Mouse (Mus musculus) gastrocnemius, postnatal 14 days (tissue): ENCODE data around the gene Spsb3. TPM values are rescaled to one million over a fixed set of nuclear protein-coding genes. Genes with fewer than 3 reads are reported as not detected.

Experiments used
- DNase-seq: peaks from one replicate; pipeline ENCODE4 v3.0.0; 2021; ENCODE audit warnings: mixed read lengths
- intact Hi-C: fragments of 180-260 bp; cut with DNase I; formaldehyde crosslinking; loops from one replicate; pipeline ENCODE4 v1.15.1; 2025; ENCODE audit warnings: low total_unique reads
- total RNA-seq, 2 experiments: library from RNA; stranded (reverse); gene quantifications; 2 replicates each; pipeline ENCODE4 v1.2.3; 2021

The Spsb3 gene
- total RNA-seq, 2 experiments from 2014 or later, result 24.4 to 29.2 TPM

- no peak for DNase-seq
- intact Hi-C loops, result no loop called here
Observed at GRCm38 (mm10) chr17:24894061-24894994, 7.9 kb downstream of the Spsb3 start.

DNA sequence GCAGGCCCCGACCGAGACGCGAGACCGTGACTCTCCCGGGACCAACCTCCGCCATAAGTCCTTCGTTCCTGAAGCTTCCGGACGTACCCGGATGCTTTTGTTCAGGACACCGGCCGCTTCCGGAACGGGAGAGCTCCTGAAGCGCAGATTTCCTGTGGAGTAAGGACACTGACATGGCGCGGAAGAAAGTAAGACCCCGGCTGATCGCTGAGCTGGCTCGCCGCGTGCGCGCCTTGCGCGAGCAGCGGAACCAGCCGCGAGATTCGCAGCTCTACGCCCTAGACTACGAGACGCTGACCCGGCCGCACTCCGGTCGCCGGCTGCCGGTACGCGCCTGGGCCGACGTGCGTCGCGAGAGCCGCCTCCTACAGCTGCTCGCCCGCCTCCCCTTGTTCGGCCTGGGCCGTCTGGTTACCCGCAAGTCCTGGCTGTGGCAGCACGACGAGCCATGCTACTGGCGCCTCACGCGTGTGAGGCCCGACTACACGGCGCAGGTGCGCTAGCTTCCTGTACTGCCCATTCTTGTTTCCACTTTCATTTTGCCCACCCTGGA, 8.6 kb downstream of the Spsb3 start, which contains the start of the genes Eme2 and Mrps34:
Eme2 (minus strand) TSS at position 93 of the 553 bp plus-strand sequence.
Mrps34 (plus strand) TSS at position 122 of the 553 bp plus-strand sequence.
- intact Hi-C loops, result no loop called here
- peak; percentile 83 for DNase-seq

DNA sequence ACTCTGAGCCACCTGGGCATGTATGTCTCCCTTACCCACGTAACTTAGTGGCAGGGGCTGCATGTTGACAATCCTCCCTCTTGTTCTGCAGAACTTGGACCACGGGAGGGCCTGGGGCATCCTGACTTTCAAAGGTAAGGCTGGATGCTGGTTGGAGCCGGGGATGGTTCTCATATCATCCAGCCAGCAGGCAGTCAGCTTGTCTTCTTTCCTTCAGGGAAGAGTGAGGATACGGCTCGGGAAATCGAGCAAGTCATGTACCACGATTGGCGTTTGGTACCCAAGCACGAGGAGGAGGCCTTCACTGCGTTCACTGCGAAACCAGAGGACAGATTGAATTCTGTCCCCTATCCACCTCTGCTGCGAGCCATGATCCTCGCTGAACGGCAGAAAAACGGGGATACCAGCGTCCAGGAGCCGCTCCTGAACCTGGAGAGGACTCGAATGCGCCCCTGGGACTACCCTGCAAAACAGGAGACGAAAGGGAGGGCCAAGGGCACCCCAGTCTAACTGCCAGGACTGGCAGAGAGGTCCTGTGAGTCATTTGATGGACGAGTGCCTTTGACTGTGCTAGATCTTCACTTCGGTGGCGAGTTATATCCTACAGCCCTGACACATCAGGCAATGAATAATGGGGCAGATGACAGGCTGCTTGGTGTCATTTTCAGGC, 9.3 kb downstream of the Spsb3 start:
- intact Hi-C loops, result no loop called here

GRCm38 (mm10) chr17:24896241-24896992, 10.0 kb downstream of the Spsb3 start, which contains the start of gene Nme3:
Gene Nme3, plus strand, starts transcription at chr17:24896500.
- intact Hi-C loops, result no loop called here
- DNase-seq, result peak; percentile 79

More for the DNA sequence above, 9.3 kb downstream of the Spsb3 start:
- peak; percentile 38 for DNase-seq

GRCm38 (mm10) chr17:24896993-24897269, 10.5 kb downstream of the Spsb3 start:
- intact Hi-C loops, result no loop called here
- DNase-seq, result no peak

DNA sequence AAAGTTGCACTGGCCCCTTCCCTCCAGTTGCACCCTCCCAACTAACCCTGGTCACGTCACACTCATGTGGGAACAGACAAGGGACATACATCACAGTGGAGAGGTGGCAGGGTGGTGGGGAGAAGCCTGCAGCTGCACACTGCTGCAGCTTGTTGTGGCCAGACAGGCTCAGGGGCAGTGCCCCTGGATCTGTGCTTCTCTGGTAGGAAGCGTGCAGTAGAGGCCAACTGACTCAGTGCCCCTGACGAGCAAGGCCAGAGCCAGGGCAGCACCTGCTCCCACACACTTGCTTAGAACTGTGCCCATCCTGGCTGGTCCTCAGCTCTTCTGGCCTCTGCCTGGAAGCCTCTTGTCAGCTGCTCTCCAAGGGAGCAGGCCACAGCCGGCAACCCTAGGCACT, 11.2 kb downstream of the Spsb3 start:
- intact Hi-C loops, result no loop called here
- DNase-seq, result no peak

DNA sequence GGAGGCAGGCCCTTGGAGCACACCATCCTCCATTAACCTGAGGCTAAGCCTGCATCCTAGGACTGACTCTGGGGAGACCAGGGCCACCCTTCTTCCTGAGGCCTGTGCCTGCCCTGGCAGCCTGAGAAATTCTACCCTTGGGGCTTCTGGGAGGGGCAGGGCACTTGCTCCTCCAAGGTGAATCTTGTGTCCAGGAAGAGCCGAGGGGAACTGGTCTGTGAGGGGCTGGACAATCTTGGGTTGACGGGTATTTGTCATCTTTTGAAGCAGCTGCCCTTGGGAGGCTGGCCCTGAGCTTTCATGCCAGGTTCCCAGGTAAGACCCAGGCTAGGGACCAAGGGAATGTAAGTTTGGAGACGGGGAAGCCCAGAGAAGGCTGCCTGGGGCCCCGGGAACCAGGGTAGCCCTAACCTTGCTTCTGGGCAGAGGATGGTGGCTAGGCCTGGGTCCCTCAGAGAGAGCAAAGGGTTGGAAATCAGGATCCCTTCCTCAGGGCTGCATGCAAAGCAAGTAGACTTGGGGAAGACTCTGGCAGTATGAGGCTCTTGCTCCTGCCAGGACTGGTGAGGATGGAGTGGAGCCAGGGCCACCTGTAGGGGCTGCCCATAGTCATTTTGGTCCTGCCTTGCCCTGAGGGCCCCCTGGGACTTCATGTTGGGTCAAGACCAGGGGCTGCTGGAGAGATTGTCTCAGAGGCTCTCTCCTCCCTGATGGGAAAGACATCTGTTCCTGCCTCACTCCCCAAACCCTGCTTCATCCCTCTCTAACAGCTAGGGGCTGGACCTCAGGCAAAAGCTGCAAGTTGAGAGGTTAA, 11.8 kb downstream of the Spsb3 start:
- no peak for DNase-seq
- intact Hi-C loops, result no loop called here

DNA sequence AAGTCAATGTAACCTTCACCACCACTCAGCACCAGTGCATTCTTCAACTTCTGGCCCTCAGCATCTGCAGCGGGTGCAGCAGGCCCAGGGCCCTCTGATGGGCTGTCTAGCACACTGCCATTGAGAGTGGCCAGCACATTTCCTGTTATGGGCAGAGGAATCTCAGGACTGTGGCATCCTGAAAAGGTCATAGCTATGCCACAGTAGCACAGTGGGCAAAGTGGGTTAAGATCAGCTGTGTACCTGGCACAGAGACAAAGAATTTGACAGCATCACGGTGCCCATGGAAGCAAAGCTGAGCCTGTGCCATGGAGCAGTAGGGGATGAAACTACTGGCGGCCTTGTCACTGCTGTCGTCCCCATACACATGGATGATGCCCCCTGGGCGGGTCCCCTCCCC, 12.7 kb downstream of the Spsb3 start:
- DNase-seq, result no peak
- intact Hi-C loops, result no loop called here

GRCm38 (mm10) chr17:24900014-24900413, 13.6 kb downstream of the Spsb3 start:
- intact Hi-C loops, result no loop called here
- DNase-seq, result no peak

DNA sequence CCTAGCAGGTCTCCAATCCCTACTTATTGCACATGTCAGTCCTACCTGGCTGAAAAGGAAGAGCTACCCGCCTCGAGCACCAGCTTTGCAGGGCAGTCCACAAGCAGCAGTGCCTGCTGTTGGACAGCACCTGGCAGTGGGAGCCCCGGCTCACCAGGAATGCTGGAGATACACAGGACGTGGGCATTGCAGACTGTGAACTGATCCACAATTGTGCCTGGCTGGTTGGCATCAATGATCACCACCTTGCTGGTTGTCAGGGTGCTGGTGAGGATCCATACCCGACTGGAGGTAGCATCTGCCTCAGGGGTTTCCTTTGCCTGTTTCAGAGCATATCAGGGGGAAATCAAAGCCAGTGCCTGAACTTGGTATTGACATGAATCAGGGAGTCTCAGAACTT, 15.7 kb downstream of the Spsb3 start:
- DNase-seq, result no peak
- intact Hi-C loops, result no loop called here

DNA sequence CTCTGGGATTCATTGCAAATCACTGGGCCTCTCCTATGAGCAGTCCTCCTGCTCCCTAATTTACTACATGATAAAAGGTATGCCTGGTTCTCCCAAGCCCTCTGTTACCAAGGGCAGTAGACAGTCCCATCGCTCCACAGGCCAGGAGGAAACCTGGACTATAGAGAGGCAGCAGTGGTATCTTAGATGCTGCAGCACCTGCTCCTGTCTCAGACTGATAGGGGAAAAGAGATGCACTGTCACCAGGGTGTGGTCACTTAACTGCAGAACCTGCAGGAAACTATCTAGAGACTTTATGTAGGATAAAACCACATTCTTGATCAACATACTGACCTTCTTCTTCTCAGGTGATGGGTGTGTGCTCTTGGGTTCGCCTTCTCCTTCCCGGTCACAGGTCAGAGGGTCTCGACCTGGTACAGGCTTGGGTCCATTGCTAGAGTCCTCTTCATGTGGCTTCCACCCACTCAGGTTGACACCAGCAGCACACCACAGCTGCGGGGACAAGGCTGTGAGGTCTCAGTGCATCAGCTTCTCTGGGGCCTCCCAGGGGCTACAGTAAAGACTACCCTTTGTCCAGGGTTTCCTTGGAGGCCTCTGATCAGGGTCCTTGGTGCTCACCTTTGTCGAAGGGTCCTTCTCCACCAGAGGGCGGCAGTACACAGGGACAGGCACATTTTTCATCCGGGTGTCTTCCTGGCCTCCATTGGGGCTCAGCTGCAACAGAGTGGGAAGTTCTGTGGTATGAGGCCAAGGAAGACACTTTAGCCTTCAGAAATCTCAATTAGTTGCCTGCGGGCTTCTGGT, 16.4 kb downstream of the Spsb3 start:
- intact Hi-C loops, result no loop called here
- no peak for DNase-seq

DNA sequence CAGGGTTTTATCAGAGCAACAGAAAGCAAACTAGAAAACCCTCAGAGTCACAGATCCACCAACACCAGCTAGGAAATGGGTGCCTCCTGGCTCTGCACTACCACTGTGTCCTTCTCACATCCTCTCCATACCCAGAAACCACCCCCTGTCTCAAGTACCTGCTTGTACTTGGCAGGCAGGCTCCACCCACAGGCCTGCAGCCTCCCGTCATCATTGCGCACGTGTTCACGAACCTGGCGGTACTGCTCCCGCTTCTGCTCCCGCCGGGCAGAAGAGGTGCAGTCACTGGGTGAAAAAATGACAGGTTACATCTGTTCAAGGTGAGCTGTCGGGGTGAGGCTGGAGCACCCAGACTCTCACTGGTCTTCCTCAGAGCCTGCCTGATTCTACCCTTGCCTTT, 17.3 kb downstream of the Spsb3 start:
- intact Hi-C loops, result no loop called here
- no peak for DNase-seq

DNA sequence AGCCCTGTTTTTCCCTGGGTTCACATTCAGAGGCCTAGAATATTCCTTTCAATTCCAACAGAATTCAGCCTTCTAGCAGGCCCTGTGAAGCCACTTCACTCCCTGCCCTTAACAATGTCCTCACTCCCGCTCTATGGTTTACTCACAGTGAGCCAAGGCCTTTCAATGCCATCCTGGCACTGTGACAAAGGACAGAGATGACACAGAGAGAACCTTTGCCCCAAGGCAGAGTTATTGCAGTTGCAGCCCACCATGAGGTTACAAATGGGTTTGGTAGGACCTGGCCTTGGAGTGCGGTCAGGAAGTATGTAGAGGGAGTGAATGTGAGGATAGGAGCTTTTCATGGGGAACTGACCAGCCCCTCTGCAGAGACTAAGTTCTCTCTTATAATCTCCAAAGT, 21.1 kb downstream of the Spsb3 start:
- DNase-seq, result no peak
- intact Hi-C loops, result no loop called here

GRCm38 (mm10) chr17:24913984-24914383, 27.5 kb downstream of the Spsb3 start:
- intact Hi-C loops, result no loop called here

GRCm38 (mm10) chr17:24923246-24923645, 36.8 kb downstream of the Spsb3 start:
- intact Hi-C loops, result no loop called here
- DNase-seq, result no peak

More at GRCm38 (mm10) chr17:24913984-24914383, 27.5 kb downstream of the Spsb3 start:
- DNase-seq, result no peak

DNA sequence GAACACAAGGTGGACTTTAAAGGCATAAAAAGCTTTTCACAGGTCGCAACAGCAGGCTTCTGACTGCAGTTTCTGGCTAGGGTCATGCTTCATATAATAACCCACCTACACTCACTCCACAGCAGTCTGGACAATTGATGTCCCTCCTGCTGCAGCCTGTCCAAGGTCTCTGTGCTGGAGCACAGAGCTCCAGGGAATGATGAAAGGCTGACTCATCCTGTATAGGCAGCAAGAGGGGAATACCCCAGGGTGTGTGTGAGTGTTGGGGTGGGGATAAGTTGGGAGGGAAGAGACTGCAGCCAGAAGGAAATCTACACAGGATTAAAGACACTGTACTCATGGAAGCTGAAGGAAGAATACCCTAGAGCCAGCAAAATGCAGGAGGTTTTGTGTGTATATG, 43.1 kb downstream of the Spsb3 start:
- no peak for DNase-seq
- intact Hi-C loops, result no loop called here

GRCm38 (mm10) chr17:24932431-24932830, 46.0 kb downstream of the Spsb3 start:
- no peak for DNase-seq
- intact Hi-C loops, result no loop called here

GRCm38 (mm10) chr17:24933163-24933562, 46.7 kb downstream of the Spsb3 start:
- intact Hi-C loops, result no loop called here

More at GRCm38 (mm10) chr17:24933163-24933562, 46.7 kb downstream of the Spsb3 start:
- no peak for DNase-seq
